Mouse (Mus musculus): ENCODE measurements around the gene Gabarapl1. TPM values are rescaled to one million over a fixed set of nuclear protein-coding genes. Genes with fewer than 3 reads are reported as not detected.
"Not testable (repeated sequence)": the region's sequence is repeated elsewhere in the genome, so short reads cannot be mapped to it uniquely, and the experiment has no call there.

Gabarapl1 gene
- polyA plus RNA-seq (2012; rRNA removed) = 101 and 107 TPM in 2 replicates

DNA sequence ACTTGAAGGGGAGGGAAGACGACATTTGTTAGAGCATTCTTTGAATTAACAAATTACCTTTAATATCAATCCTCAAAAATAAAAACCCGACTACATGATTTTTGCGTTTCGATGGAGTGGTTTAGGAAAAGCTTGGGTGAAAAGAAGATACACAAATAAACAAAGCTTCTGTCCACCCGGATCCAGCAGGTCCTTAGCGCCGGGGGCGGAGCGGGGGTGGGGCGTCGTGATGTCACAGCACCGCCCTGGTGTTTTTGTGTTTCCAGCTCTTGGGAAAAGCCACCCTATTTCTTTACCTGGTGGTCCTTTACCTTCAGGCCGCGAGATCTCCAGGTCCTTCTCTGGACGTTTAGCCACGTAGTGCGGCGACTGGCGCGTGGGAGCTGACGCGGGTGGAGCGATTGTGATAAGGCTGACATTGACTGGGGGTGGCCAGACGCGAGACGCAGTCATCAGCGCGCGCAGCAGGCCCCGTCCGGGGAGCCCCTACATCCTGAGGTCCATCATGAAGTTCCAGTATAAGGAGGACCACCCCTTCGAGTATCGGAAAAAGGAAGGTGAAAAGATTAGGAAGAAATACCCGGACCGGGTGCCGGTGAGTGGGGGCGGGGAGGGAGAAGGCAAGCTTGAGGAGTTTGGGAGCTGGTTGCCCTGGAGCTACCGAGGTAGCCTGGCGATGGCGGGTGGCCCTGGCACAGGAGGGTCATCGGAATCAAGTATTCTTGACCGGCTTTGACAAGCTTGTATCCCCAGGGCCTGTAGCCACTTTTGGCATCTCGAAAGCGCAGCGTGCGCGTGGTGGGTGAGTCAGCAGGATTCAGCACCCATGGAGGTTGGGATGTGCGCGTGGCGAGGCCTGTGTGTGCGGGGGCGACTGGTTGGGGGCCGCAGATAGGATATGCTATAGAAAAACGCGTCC is at the start of gene Gabarapl1:
Gene Gabarapl1, plus strand, starts transcription at position 219 of the 919 bp plus-strand sequence.
- WGBS = under 1% methylated on average over 55 of the region's 55 CpGs
- Histone ChIP-seq H3K4me3 (replicated peaks; ENCODE audit: extremely low read depth, low read depth, low read length) (peak within 1 kb of the TSS; percentile 99), H3K4me1 (ENCODE audit: control insufficient read depth, insufficient read depth, low read length) (peaks cover 13% of the 10 kb centered on the region)
- peak; percentile 85 for DNase-seq
- TF ChIP-seq POLR2A (IDR thresholded peaks at IDR 0.05; ENCODE audit: borderline replicate concordance, extremely low read depth, low read depth, low read length) (peak; percentile 71; the same call in 1 of the 2 replicates), CTCF (IDR thresholded peaks at IDR 0.05; ENCODE audit: insufficient read depth, low read length) (no peak)

DNA sequence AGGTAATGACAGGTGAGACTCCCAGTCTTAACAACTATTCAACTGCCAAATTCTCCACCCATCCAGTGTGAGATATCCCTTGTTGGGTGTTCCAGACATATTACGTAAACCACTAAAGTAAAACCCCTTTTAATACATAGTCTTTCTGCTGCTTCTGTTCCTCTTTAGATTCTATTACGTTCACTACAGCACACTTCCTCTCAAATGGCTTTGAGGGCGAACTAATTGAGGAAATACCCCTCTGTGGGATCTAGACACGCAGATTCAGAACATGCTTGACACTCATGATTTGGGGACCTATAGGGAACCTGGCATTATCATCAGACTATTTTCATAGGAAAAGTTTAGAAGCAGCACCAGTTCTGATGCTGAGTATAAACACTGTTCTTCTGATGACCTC is 38.0 kb upstream of the Gabarapl1 start:
- Histone ChIP-seq H3K4me1 (ENCODE audit: control insufficient read depth, insufficient read depth, low read length) (no peaks in the 10 kb centered on the region), H3K4me3 (replicated peaks; ENCODE audit: extremely low read depth, low read depth, low read length) (no peak overlapping the region)
- 62% methylated on average over 4 of the region's 4 CpGs for WGBS
- TF ChIP-seq CTCF (IDR thresholded peaks at IDR 0.05; ENCODE audit: insufficient read depth, low read length) (no peak), POLR2A (IDR thresholded peaks at IDR 0.05; ENCODE audit: borderline replicate concordance, extremely low read depth, low read depth, low read length) (no peak)
- no peak for DNase-seq

DNA sequence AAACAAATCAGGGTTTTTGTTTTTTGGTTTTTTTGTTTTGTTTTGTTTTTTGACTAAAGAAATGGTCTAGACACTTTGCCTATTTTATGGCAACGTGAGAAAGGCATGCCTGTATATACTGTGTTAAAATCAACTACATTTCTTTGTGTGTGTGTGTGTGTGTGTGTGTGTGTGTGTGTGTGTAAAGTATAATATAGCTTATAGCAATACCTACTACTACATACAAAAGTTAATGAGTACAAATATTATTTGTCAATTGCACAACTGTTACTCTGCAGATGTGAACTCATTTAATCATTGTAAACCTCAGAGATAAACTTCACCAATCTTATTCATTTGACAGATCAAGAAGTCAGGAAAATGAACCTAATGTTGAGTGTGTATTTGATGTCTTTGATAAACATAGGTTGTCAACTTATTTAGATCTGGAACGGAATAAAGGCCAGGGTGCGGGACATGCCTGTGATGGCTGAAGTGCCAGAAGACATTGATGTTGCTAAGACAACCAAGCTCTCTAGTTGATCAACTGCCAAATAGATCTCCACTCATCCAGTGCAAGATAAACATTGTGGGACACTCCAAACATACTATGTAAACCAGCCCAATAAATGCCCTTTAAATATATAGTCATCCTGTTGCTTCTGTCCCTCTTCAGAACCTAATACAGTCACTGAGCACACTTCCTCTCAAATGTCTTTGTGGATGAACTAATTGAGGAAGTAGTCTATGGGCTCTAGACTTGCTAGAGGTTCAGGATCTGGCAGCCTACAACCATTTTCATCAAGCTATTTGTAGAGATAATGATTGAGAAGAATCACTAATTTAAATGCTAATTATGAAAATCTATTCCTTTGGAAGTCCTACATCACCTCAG is 35.4 kb upstream of the Gabarapl1 start:
- 60% methylated on average over 3 of the region's 3 CpGs for WGBS
- DNase-seq = no peak
- Histone ChIP-seq H3K4me3 (replicated peaks; ENCODE audit: extremely low read depth, low read depth, low read length) (no peak overlapping the region), H3K4me1 (ENCODE audit: control insufficient read depth, insufficient read depth, low read length) (no peaks in the 10 kb centered on the region)
- TF ChIP-seq POLR2A (IDR thresholded peaks at IDR 0.05; ENCODE audit: borderline replicate concordance, extremely low read depth, low read depth, low read length) (no peak), CTCF (IDR thresholded peaks at IDR 0.05; ENCODE audit: insufficient read depth, low read length) (no peak)

DNA sequence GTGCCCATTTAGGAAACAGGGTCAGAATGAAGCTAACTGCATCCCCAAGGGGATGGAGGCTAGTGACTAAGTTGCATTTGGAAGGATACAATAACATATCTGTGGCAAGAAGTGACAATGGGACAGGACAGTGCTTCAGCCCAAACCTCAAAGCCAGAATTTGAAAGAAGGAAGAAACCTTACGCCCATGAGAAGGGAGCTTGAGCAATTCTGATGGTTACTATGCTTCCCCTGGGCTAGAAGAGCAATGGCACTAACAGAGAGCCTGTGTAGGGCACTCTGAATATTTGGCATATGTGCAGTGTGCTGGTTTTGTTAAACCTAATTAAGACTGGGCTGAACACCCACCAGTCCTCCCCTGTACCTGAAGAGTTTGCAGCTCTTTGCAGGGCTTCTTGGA is 33.4 kb upstream of the Gabarapl1 start:
- not testable (repeated sequence) for H3K4me3 ChIP-seq (replicated peaks; ENCODE audit: extremely low read depth, low read depth, low read length); H3K4me1 ChIP-seq (ENCODE audit: control insufficient read depth, insufficient read depth, low read length); DNase-seq
- 71% methylated on average over 1 of the region's 1 CpGs for WGBS

DNA sequence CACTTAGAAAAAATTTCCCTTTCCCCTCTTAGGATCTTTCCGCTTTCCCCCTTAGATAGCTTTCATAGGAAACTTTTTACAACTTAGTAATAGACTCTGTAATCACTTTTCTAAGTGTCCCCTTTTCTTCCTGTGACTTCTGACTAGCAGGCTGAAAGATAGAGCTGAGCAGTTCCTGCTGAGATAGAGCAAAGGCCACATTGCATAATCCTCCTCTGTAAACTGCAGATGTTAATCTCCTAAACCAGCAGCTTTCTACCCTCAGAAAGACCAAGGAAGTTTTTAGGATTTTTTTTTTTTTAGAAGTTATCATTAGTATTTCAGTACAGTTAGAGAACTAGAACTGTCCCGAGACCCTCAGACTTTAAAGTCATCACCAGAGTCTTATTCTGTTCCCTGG is 29.5 kb upstream of the Gabarapl1 start:
- no peak for DNase-seq
- no peak overlapping the region for H3K4me3 ChIP-seq (replicated peaks; ENCODE audit: extremely low read depth, low read depth, low read length)
- no peaks in the 10 kb centered on the region for H3K4me1 ChIP-seq (ENCODE audit: control insufficient read depth, insufficient read depth, low read length)
- WGBS = 92% methylated on average over 2 of the region's 2 CpGs
- no peak for TF ChIP-seq POLR2A (IDR thresholded peaks at IDR 0.05; ENCODE audit: borderline replicate concordance, extremely low read depth, low read depth, low read length)
- no peak for TF ChIP-seq CTCF (IDR thresholded peaks at IDR 0.05; ENCODE audit: insufficient read depth, low read length)

DNA sequence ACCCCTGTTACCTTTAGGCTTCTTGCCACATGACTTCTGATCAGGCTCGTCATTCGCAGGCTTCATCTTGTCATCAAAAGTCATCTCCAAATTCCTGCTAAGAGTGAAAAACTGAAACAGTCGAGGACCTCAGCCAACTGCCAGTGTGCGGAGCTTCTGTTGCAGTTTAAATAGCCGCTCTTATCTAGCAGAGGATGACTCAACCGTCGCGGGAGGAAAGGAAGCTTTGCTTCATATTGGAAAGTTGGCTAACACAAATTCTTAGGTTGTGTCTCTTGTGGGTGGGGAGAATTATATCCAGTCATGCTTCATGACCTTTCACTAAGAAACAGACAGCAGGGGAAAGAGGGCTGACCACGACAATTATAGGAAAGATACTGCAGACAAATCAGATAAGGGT is 25.9 kb upstream of the Gabarapl1 start, which contains the start of gene Olr1:
Gene Olr1, minus strand, starts transcription at position 142 of the 400 bp plus-strand sequence.
- H3K4me3 ChIP-seq (replicated peaks; ENCODE audit: extremely low read depth, low read depth, low read length) = no peak within 1 kb of the TSS
- no peaks in the 10 kb centered on the region for H3K4me1 ChIP-seq (ENCODE audit: control insufficient read depth, insufficient read depth, low read length)
- no peak for DNase-seq
- 57% methylated on average over 9 of the region's 9 CpGs for WGBS
- TF ChIP-seq POLR2A (IDR thresholded peaks at IDR 0.05; ENCODE audit: borderline replicate concordance, extremely low read depth, low read depth, low read length) = 0 out of 2 replicates have a peak, but pooled peaks have one; percentile 6
- no peak for TF ChIP-seq CTCF (IDR thresholded peaks at IDR 0.05; ENCODE audit: insufficient read depth, low read length)

DNA sequence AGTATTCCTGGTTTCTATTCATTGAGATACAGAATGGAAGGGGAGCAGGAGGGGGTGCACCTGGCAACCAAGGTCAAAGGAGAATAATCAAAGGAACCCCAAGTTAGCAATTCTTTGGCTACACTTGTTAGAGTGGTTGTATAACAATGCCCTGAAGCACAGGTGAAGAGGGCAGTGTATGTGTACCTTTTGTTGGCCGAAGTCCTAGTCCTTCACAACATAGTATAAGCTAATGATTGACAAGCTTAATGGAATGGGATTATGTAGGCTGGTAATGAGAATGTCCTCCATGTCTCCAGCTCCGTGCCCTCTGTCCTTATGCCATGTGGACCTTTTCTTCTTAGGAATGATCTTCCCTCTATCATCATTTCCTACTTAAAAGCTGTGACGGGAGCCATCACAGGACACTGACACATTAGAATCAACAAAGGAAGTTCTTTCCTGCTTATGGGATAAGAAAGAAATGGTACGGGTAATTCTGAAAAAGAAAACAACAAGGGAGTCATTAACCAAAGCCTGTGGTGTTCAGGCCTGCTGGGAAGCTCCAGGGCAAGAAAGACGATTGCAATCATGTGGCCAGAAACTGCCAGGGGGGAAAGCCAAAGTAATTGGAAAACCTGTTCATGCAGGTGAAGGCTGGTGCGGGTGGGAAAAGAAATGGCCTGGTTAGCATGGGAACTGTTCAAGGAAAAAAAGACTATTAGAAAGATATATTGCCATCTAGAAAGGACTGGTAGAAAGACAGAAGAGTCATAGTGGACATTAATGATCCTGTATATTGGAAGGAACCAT is 22.6 kb upstream of the Gabarapl1 start:
- DNase-seq = no peak

DNA sequence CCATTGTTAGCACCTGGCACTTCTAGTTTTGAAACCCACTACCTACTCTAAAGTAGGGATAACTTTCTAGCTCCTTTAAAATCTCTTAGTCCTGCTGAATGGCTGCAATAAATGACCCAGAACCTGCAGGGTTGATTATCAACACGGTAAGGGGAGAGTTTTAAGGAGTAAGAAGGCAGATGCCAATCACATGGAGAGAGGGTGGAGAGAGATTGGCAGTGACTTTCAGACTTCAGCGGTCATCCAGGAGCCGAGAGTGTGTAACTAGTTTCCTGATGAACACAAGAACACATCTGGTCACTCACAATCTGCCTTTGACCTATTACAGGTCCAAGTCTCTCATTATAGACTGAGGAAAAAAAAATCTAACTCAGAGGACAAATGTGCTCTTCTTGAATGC is 20.6 kb upstream of the Gabarapl1 start, which contains the start of gene Tmem52b:
Gene Tmem52b, plus strand, starts transcription at position 189 of the 400 bp plus-strand sequence.
- TF ChIP-seq POLR2A (IDR thresholded peaks at IDR 0.05; ENCODE audit: borderline replicate concordance, extremely low read depth, low read depth, low read length) = no peak
- no peak for TF ChIP-seq CTCF (IDR thresholded peaks at IDR 0.05; ENCODE audit: insufficient read depth, low read length)
- Histone ChIP-seq H3K4me3 (replicated peaks; ENCODE audit: extremely low read depth, low read depth, low read length) (no peak within 1 kb of the TSS), H3K4me1 (ENCODE audit: control insufficient read depth, insufficient read depth, low read length) (peaks cover 4% of the 10 kb centered on the region)
- no peak for DNase-seq
- WGBS = 67% methylated on average over 3 of the region's 3 CpGs

More for the DNA sequence above, 22.6 kb upstream of the Gabarapl1 start:
- H3K4me1 ChIP-seq (ENCODE audit: control insufficient read depth, insufficient read depth, low read length) = peaks cover 4% of the 10 kb centered on the region
- WGBS = 55% methylated on average over 6 of the region's 6 CpGs
- TF ChIP-seq CTCF (IDR thresholded peaks at IDR 0.05; ENCODE audit: insufficient read depth, low read length) (no peak), POLR2A (IDR thresholded peaks at IDR 0.05; ENCODE audit: borderline replicate concordance, extremely low read depth, low read depth, low read length) (no peak)
- H3K4me3 ChIP-seq (replicated peaks; ENCODE audit: extremely low read depth, low read depth, low read length) = no peak overlapping the region

DNA sequence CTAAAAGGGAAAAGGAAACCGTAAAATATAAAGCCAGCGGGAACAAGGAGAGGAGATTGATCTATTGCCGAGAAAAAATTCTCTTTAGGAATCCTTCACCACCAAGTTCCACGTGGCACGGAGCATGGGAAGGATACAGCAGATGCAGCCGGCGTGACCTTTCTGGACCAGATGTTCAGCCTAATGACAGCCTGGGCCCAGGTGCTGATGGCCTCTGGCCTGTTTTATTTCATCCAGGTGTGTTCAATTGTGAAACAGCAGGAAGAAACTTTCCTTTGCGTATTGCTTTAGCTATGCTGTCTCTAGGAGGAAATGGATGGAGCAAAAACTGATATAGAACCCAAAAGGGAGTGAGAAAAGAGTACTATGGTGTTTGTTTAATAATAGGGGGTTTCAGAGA is 20.1 kb upstream of the Gabarapl1 start:
- TF ChIP-seq POLR2A (IDR thresholded peaks at IDR 0.05; ENCODE audit: borderline replicate concordance, extremely low read depth, low read depth, low read length) = no peak
- TF ChIP-seq CTCF (IDR thresholded peaks at IDR 0.05; ENCODE audit: insufficient read depth, low read length) = no peak
- Histone ChIP-seq H3K4me1 (ENCODE audit: control insufficient read depth, insufficient read depth, low read length) (peaks cover 4% of the 10 kb centered on the region), H3K4me3 (replicated peaks; ENCODE audit: extremely low read depth, low read depth, low read length) (no peak overlapping the region)
- DNase-seq = no peak
- WGBS = 45% methylated on average over 8 of the region's 8 CpGs

Data from lung, adult 2 months (tissue).